Mouse (Mus musculus) stomach, postnatal 0 days (tissue): ENCODE data around the gene Sart1. TPM values are rescaled to one million over a fixed set of nuclear protein-coding genes. Genes with fewer than 3 reads are reported as not detected.

Experiments used
- ATAC-seq: fragments of 200-750 bp; cut with Nextera tagmentation; 2 replicates; pipeline ENCODE4 v1.8.0; 2017; ENCODE audit not compliant: low FRiP score, low TSS enrichment
- DNase-seq: peaks from one replicate; pipeline ENCODE4 v3.0.0-alpha.2; 2016; ENCODE audit warnings: low spot score
- H3K27ac ChIP-seq: fragments of 300-500 bp; sonication (generic); replicated peaks from 2 replicates; pipeline ENCODE4 v1.5.1; 2014; ENCODE audit warnings: mild to moderate bottlenecking, control low read depth
- H3K27me3 ChIP-seq: fragments of 300-500 bp; sonication (generic); 2 replicates; pipeline ENCODE4 v1.6.1; 2014; ENCODE audit warnings: low read length; ENCODE audit not compliant: control insufficient read depth, insufficient read depth
- H3K36me3 ChIP-seq: fragments of 300-500 bp; sonication (generic); 2 replicates; pipeline ENCODE4 v1.6.1; 2014; ENCODE audit warnings: low read length, mixed read lengths; ENCODE audit not compliant: control insufficient read depth, insufficient read depth
- H3K4me1 ChIP-seq: fragments of 300-500 bp; sonication (generic); replicated peaks from 2 replicates; pipeline ENCODE4 v1.6.1; 2014; ENCODE audit warnings: antibody characterized with exemption; ENCODE audit not compliant: control insufficient read depth, insufficient read depth
- H3K4me2 ChIP-seq: fragments of 300-500 bp; sonication (generic); replicated peaks from 2 replicates; pipeline ENCODE4 v1.6.1; 2014; ENCODE audit warnings: low read depth, mild to moderate bottlenecking, control low read depth, moderate library complexity
- H3K4me3 ChIP-seq: fragments of 300-500 bp; sonication (generic); 2 replicates; pipeline ENCODE4 v1.5.1; 2014; ENCODE audit warnings: low read depth, low read length, control low read depth
- H3K9ac ChIP-seq: fragments of 300-500 bp; sonication (generic); 2 replicates; pipeline ENCODE4 v1.6.1; 2014; ENCODE audit warnings: mild to moderate bottlenecking, low read length, control low read depth, mixed read lengths
- H3K9me3 ChIP-seq: fragments of 300-500 bp; sonication (generic); 2 replicates; pipeline ENCODE4 v1.6.1; 2016; ENCODE audit warnings: low read length; ENCODE audit not compliant: control insufficient read depth
- CTCF ChIP-seq: IDR thresholded peaks from 2 replicates; pipeline ENCODE4 v1.5.1; 2016; ENCODE audit warnings: antibody characterized with exemption, low read depth, mild to moderate bottlenecking, moderate library complexity
- EP300 ChIP-seq: optimal IDR thresholded peaks from 2 replicates; pipeline ENCODE3; 2016; ENCODE audit warnings: antibody characterized with exemption
- WGBS: fragments of 180-500 bp; shearing (Covaris S2); extraction: QIAGEN DNeasy Blood & Tissue Kit; methylation state at CpG from one replicate; pipeline ENCODE4 v1.1.7; 2014; 5-methylcytosine and 5-hydroxymethylcytosine counted together
- polyA plus RNA-seq: library from polyadenylated mRNA; unstranded; fragments of >200 nt; fragmentation: Nextera tagmentation; extraction: Ambion mirVana; gene quantifications from 2 replicates; pipeline ENCODE4 v1.2.1, GENCODE M21; 2015

Sart1 gene
- polyA plus RNA-seq, 1 experiment from 2014 or later: 30.9 TPM

DNA sequence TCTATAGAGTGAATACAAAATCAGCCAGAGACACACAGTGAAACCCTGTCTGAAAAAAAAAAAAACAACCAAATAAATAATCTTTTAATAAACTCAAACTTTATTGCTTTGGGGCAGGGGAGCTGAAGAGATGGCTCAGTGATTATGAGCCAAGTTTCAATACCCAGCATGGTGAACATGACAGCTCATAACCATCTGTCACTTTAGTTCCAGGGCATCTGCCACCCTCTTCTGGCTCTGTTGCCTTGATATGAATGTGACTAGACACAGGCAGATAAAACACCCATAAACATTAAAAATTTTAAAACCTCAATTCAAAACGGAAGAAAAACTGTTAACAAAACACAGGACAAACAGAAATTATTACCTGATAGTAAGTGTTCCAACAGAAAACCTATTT lies 11.1 kb downstream of the Sart1 start:
- H3K9me3 ChIP-seq: no peaks in the 10 kb centered on the region
- no peaks in the 10 kb centered on the region for H3K4me1 ChIP-seq
- DNase-seq (no peak), ATAC-seq (no peak)
- no peaks in the 10 kb centered on the region for H3K27me3 ChIP-seq
- no peak overlapping the region for H3K4me2 ChIP-seq
- no peak overlapping the region for H3K9ac ChIP-seq
- H3K36me3 ChIP-seq: peaks cover 28% of the 10 kb centered on the region
- no peak overlapping the region for H3K4me3 ChIP-seq
- 92% methylated on average over 1 of the region's 1 CpGs for WGBS
- H3K27ac ChIP-seq: no peak overlapping the region
- TF ChIP-seq CTCF: no peak
- TF ChIP-seq EP300: no peak

DNA sequence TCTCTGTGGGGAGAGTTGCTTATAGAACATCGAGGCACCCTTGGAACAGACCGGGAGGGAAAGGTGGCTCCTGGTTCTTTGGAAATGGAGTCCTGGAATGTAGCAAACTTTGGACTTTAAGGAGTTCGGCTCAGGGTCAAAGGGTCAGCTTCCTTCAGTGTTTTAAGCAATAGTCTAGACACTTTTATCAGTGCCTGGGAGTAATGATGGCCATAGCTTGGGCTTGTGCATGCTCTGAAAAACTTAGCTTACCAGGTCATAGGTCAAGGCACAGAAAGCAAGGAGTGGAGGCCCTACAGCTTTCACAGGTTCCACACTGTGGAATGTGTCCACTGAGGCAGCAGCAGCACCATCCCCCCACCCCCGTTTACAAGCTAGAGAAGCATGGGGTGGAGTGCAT lies 13.8 kb downstream of the Sart1 start:
- DNase-seq (no peak), ATAC-seq (no peak)
- no peak overlapping the region for H3K4me3 ChIP-seq
- WGBS: 59% methylated on average over 4 of the region's 4 CpGs
- TF ChIP-seq EP300: no peak
- TF ChIP-seq CTCF: no peak
- H3K27ac ChIP-seq: no peak overlapping the region
- no peak overlapping the region for H3K9ac ChIP-seq
- H3K4me1 ChIP-seq: no peaks in the 10 kb centered on the region
- H3K9me3 ChIP-seq: no peaks in the 10 kb centered on the region
- no peaks in the 10 kb centered on the region for H3K27me3 ChIP-seq
- peaks cover 30% of the 10 kb centered on the region for H3K36me3 ChIP-seq
- no peak overlapping the region for H3K4me2 ChIP-seq

DNA sequence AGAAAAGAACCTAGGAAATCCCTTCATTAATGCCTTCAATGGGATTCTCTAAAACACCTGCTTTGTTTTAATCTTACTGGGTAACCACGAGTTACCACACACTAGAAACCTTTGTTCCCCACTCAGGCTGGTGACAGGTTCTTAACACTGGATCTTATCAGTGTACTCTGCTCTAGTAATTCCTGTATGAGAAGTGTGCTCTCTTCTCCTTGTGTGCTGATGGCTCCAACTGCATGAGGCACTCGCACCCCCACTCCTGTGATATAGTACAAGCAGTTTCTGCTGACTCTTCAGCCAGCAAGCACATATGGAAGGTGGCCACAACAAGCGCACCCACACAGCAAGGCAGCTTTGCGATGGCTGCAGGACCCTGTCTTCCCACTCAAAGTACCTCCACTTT lies 14.3 kb downstream of the Sart1 start:
- H3K9me3 ChIP-seq: no peaks in the 10 kb centered on the region
- no peak overlapping the region for H3K4me3 ChIP-seq
- no peak for TF ChIP-seq CTCF
- TF ChIP-seq EP300: no peak
- no peak overlapping the region for H3K9ac ChIP-seq
- H3K36me3 ChIP-seq: peaks cover 25% of the 10 kb centered on the region
- DNase-seq (no peak), ATAC-seq (no peak)
- H3K4me1 ChIP-seq: no peaks in the 10 kb centered on the region
- H3K27ac ChIP-seq: no peak overlapping the region
- 79% methylated on average over 4 of the region's 4 CpGs for WGBS
- no peaks in the 10 kb centered on the region for H3K27me3 ChIP-seq
- no peak overlapping the region for H3K4me2 ChIP-seq

DNA sequence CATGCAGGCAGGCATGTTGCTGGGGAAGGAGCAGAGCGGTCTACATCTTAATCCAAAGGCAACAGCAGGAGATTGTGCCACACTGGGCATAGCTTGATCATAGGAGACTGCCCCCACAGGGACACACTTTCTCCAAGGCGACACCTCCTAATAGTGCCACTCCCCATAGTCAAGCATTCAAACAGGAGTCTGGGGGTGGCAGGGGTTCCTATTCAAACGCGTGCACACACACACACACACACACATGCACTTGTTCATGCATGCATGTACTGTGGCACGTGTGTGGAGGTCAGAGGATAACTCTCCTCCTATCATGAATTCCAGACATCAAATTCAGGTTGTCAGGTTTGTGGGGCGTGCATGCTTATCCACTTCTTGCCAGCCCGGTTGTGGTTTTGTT lies 15.8 kb downstream of the Sart1 start:
- TF ChIP-seq EP300: no peak
- no peak for TF ChIP-seq CTCF

DNA sequence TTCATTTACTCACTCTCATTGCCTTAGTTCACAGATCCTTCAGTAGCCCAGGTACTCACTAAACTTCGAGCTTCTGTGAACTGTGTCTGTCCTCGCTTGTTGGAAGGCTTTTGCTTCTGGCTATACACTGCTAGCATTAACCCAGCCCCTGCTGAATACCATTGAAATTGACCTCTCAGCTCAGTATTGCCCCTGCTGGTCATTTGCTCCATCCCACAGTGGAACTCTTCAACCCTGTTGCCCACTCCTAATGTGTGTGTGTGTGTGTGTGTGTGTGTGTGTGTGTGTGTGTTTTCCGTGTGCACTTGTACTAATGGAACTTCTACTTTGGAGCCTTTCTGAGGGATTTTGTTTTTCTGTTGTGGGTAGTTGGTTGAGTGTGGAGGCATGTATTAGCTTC lies 17.6 kb downstream of the Sart1 start:
- ATAC-seq: no peak
- no peak overlapping the region for H3K4me2 ChIP-seq
- peaks cover 17% of the 10 kb centered on the region; the same call in 1 of the 2 replicates for H3K36me3 ChIP-seq
- H3K27ac ChIP-seq: no peak overlapping the region
- peaks cover 2% of the 10 kb centered on the region; the same call in 1 of the 2 replicates for H3K4me1 ChIP-seq
- TF ChIP-seq CTCF (peak; percentile 59), EP300 (no peak)
- no peaks in the 10 kb centered on the region for H3K9me3 ChIP-seq
- no peak overlapping the region for H3K9ac ChIP-seq
- no peak for DNase-seq
- 85% methylated on average over 3 of the region's 3 CpGs for whole genome bisulfite sequencing
- H3K27me3 ChIP-seq: no peaks in the 10 kb centered on the region
- H3K4me3 ChIP-seq: no peak overlapping the region

More for the DNA sequence above, 15.8 kb downstream of the Sart1 start:
- Histone ChIP-seq H3K27ac (no peak overlapping the region), H3K36me3 (peaks cover 17% of the 10 kb centered on the region; the same call in 1 of the 2 replicates), H3K4me3 (no peak overlapping the region), H3K9ac (no peak overlapping the region), H3K4me2 (no peak overlapping the region), H3K4me1 (no peaks in the 10 kb centered on the region; the same call in 1 of the 2 replicates), H3K27me3 (no peaks in the 10 kb centered on the region), H3K9me3 (no peaks in the 10 kb centered on the region)
- 93% methylated on average over 7 of the region's 7 CpGs for WGBS
- DNase-seq: no peak
- no peak for ATAC-seq

DNA sequence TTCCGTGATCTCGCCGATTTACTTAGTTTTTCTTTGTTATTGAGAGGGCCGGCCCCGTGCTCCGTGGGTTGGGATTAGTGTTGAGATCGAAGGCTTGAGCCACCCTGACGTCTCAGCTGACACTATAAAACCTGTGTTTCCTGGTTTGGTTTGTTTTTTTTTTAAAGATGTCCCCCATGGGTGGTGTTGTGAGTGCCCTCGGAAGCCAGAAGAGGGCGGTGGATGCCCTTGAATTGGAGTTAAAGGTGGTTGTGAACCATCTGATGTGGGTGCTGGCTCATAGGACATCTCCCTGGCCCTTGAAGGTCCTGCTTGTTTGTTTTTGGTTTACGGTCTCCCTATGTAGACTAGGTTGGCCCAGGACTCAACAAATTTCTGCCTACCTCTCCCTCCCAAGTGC lies 21.0 kb downstream of the Sart1 start:
- 9% methylated on average over 11 of the region's 11 CpGs for WGBS
- DNase-seq (peak; percentile 37), ATAC-seq (no peak)
- H3K9me3 ChIP-seq: no peaks in the 10 kb centered on the region
- peak overlapping the region; percentile 54 for H3K9ac ChIP-seq
- peaks cover 6% of the 10 kb centered on the region; the same call in 1 of the 2 replicates for H3K4me1 ChIP-seq
- peak overlapping the region; percentile 93 for H3K4me2 ChIP-seq
- peaks cover 17% of the 10 kb centered on the region; the same call in 1 of the 2 replicates for H3K36me3 ChIP-seq
- H3K27ac ChIP-seq: peak overlapping the region; percentile 96
- TF ChIP-seq EP300 (no peak), CTCF (peak; percentile 59)
- H3K27me3 ChIP-seq: no peaks in the 10 kb centered on the region
- H3K4me3 ChIP-seq: peak overlapping the region; percentile 55
